ENCODE assay signal across 8 mouse cellular contexts in the genomic region with DNA sequence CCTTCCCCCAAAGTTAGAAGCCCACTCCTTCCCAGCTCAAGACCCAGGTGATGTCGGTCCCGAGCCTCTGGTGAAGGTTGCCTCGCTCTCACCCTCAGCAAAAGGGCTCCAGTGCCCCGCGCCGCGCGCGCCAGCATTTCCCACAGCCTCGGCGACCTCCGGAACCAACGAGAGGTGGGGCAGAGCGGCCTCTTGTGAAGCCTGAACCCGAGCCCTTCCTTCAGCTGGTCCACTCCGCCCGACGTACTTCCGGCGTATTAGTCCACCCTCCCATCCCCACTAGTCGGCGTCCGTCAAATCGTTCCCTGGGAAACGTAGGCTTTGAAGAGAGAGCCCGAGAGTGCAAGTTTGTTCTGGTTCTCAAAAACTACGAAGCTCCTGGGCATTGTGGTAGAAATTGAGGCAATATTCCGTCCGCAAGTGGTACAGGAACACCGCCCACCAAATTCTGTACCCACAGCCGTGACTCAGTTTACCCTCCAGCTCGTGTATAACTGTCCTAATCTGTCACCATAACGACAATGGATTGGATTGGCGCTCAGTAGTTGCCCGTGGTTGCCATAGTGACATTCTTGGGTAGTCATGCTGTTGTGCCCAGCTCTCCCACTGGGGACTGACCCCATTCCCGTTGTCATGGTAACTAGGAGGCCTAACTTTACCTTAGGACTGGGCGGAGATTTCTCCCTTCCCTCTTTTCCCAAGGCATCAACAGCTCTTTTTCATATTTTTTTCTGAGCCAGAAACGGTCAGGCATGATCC. TPM values are rescaled to one million over a fixed set of nuclear protein-coding genes. Genes with fewer than 3 reads are reported as not detected.
A peak's percentile ranks its signal among the peaks of the same experiment; 100 is the strongest.
DNase-seq lines count a peak whose midpoint lies in the region; ATAC-seq lines count a peak whose summit lies in the region.

A gene (minus strand): TSS at position 474 of the 759 bp plus-strand sequence.

- H3K9ac ChIP-seq in heart, embryonic 14.5 days (ENCODE audit: low read length): peak within 1 kb of the TSS; percentile 89
- peak within 1 kb of the TSS; percentile 96 for H3K9ac ChIP-seq in liver, embryonic 13.5 days
- peak within 1 kb of the TSS; percentile 96 for H3K9ac ChIP-seq in stomach, embryonic 16.5 days (ENCODE audit: low read length)

- H3K9me3 ChIP-seq in heart, embryonic 14.5 days (ENCODE audit: control insufficient read depth, low read length): no peaks in the 10 kb centered on the region
- no peaks in the 10 kb centered on the region for H3K9me3 ChIP-seq in liver, embryonic 13.5 days (replicated peaks)
- H3K9me3 ChIP-seq in stomach, embryonic 16.5 days (replicated peaks; ENCODE audit: control insufficient read depth, low read length): no peaks in the 10 kb centered on the region

- H3K36me3 ChIP-seq in heart, embryonic 14.5 days (ENCODE audit: control insufficient read depth, insufficient read depth, low read length): peaks cover 63% of the 10 kb centered on the region
- H3K36me3 ChIP-seq in liver, embryonic 13.5 days: peaks cover 71% of the 10 kb centered on the region
- peaks cover 29% of the 10 kb centered on the region for H3K36me3 ChIP-seq in stomach, embryonic 16.5 days (ENCODE audit: control insufficient read depth, insufficient read depth, low read length)

- H3K4me1 ChIP-seq in brown adipose tissue, adult 24 weeks (ENCODE audit: control insufficient read depth, insufficient read depth, insufficient read length, low read length): peaks cover 2% of the 10 kb centered on the region; the same call in 1 of the 2 replicates
- H3K4me1 ChIP-seq in heart, embryonic 14.5 days (ENCODE audit: control insufficient read depth in 2 of 2, insufficient read depth in 2 of 2, low read length in 2 of 2): peaks cover 6 to 13% of the 10 kb centered on the region in 2 experiments
- H3K4me1 ChIP-seq in liver, embryonic 13.5 days (replicated peaks): peaks cover 39% of the 10 kb centered on the region
- H3K4me1 ChIP-seq in stomach, embryonic 16.5 days (ENCODE audit: control insufficient read depth, insufficient read depth, low read length): peaks cover 13% of the 10 kb centered on the region

- H3K27me3 ChIP-seq in heart, embryonic 14.5 days (ENCODE audit: control insufficient read depth, insufficient read depth, low read length): no peaks in the 10 kb centered on the region
- no peaks in the 10 kb centered on the region for H3K27me3 ChIP-seq in liver, embryonic 13.5 days
- no peaks in the 10 kb centered on the region for H3K27me3 ChIP-seq in stomach, embryonic 16.5 days (ENCODE audit: control insufficient read depth, insufficient read depth, low read length)

- peak within 1 kb of the TSS; percentile 85 for H3K4me3 ChIP-seq in brown adipose tissue, adult 24 weeks (ENCODE audit: insufficient read depth, low read depth, low read length)
- H3K4me3 ChIP-seq in heart, embryonic 14.5 days (ENCODE audit: control insufficient read depth in 1 of 2, insufficient read depth in 1 of 2, low read depth in 1 of 2, low read length in 2 of 2): peak within 1 kb of the TSS; percentile 67 to 69
- peak within 1 kb of the TSS; percentile 86 for H3K4me3 ChIP-seq in liver, embryonic 13.5 days (replicated peaks)
- peak within 1 kb of the TSS; percentile 81 for H3K4me3 ChIP-seq in stomach, embryonic 16.5 days (replicated peaks; ENCODE audit: low read length)

- H3K4me2 ChIP-seq in heart, embryonic 14.5 days (ENCODE audit: low read length): peak within 1 kb of the TSS; percentile 83
- peak within 1 kb of the TSS; percentile 76 for H3K4me2 ChIP-seq in liver, embryonic 13.5 days
- peak within 1 kb of the TSS; percentile 84 for H3K4me2 ChIP-seq in stomach, embryonic 16.5 days (ENCODE audit: low read depth, low read length)

- peak; percentile 92 for ATAC-seq in heart, embryonic 14.5 days (ENCODE audit: insufficient number of reproducible peaks, insufficient read depth, low FRiP score, low read depth)
- ATAC-seq in liver, embryonic 13.5 days (ENCODE audit: low read depth): peak; percentile 95
- ATAC-seq in stomach, embryonic 16.5 days (ENCODE audit: insufficient read depth, low FRiP score): peak; percentile 96

- peak; percentile 92 for DNase-seq in CD4-positive, CD25-positive, alpha-beta regulatory T cell, adult 2 months (ENCODE audit: low read depth, low spot score)
- DNase-seq in fibroblast of lung, adult 2 months (ENCODE audit: low read depth): peak; percentile 85
- peak; percentile 96 for DNase-seq in kidney, postnatal 14 days
- peak; percentile 88 for DNase-seq in liver, embryonic 13.5 days
- DNase-seq in neural tube, embryonic 10.5 days (ENCODE audit: extremely low spot score, low spot score): peak; percentile 91

- H3K27ac ChIP-seq in brown adipose tissue, adult 24 weeks (replicated peaks; ENCODE audit: low read depth, low read length): peak within 1 kb of the TSS; percentile 90
- peak within 1 kb of the TSS; percentile 73 to 86 for H3K27ac ChIP-seq in heart, embryonic 14.5 days (replicated peaks in 1 of 2; ENCODE audit: control insufficient read depth in 1 of 2, insufficient read depth in 1 of 2, low read depth in 2 of 2, low read length in 2 of 2)
- H3K27ac ChIP-seq in liver, embryonic 13.5 days: peak within 1 kb of the TSS; percentile 88
- H3K27ac ChIP-seq in stomach, embryonic 16.5 days (ENCODE audit: low read length): peak within 1 kb of the TSS; percentile 87

- 2% methylated on average over 38 of the region's 38 CpGs for WGBS in heart, embryonic 14.5 days
- 2% methylated on average over 38 of the region's 38 CpGs for WGBS in liver, embryonic 13.5 days (ENCODE audit: insufficient replicate concordance)
- WGBS in stomach, embryonic 16.5 days: under 1% methylated on average over 38 of the region's 38 CpGs

RNA-seq across cellular contexts. Expression of the gene that starts here (rescaled TPM):
- polyA plus RNA-seq in brown adipose tissue, adult 24 weeks (2012; ENCODE audit: insufficient read depth, insufficient read length, missing spikeins): 158 and 191 TPM in 2 replicates
- polyA plus RNA-seq in heart, embryonic 14.5 days (2014; fragmentation: Nextera tagmentation; extraction: Ambion mirVana): 201 and 211 TPM in 2 replicates
- 270 and 280 TPM in 2 replicates for polyA plus RNA-seq in liver, embryonic 13.5 days (2015; fragmentation: Nextera tagmentation; extraction: Ambion mirVana)
- 263 and 272 TPM in 2 replicates for polyA plus RNA-seq in stomach, embryonic 16.5 days (2015; fragmentation: Nextera tagmentation; extraction: Ambion mirVana)

Comparison
In these comparisons a context has a peak if more than half of its experiments do, and no peak if none do; other contexts are left out.
1. Peak in every context shown above with its lines: DNase-seq, ATAC-seq, H3K4me3 ChIP-seq and H3K27ac ChIP-seq.